Mouse (Mus musculus): ENCODE measurements at regions not wholly inside any gene's neighbourhood (a gene's known extent, or its start where the extent isn't known, plus 50 kb on each side); places are given as distances from the start of the nearest gene placed in this dataset.

DNA sequence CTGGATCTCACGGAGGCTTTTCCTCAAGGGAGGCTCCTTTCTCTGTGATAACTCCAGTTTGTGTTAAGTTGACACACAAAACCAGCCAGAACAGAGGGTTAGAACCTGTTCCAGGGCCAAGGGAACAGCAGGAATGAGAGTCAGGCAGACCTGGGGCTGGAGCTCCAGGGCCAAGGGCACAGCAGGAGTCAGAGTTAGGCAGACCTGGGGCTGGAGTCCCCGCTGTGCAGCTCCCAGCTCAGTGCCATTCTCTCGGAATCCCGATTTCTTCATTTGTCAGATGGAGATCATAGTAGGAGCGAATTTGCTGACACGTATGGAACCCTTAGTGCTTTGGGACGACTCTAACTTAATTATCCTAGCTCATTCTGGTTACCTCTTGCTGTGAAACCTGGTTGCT is 109.2 kb downstream of the 1810013L24Rik start:
- 43% methylated on average over 7 of the region's 7 CpGs for WGBS
- H3K27ac ChIP-seq (replicated peaks; ENCODE audit: low read depth, low read length): no peak overlapping the region
- DNase-seq (ENCODE audit: low spot score): no peak
- H3K27me3 ChIP-seq (ENCODE audit: control insufficient read depth, insufficient read depth, low read length): no peaks in the 10 kb centered on the region
- ATAC-seq (replicated peaks; ENCODE audit: insufficient number of reproducible peaks, low FRiP score, low TSS enrichment, low read depth): no peak
- H3K4me2 ChIP-seq (ENCODE audit: low read depth, low read length): no peak overlapping the region
- H3K9ac ChIP-seq (replicated peaks; ENCODE audit: low read length): no peak overlapping the region
- H3K9me3 ChIP-seq (replicated peaks; ENCODE audit: control insufficient read depth, low read length): no peaks in the 10 kb centered on the region
- H3K4me3 ChIP-seq (ENCODE audit: low read depth, low read length): no peak overlapping the region
- H3K4me1 ChIP-seq (ENCODE audit: control insufficient read depth, insufficient read depth, low read length): no peaks in the 10 kb centered on the region
- H3K36me3 ChIP-seq (replicated peaks; ENCODE audit: control insufficient read depth, insufficient read depth, low read depth, low read length): no peaks in the 10 kb centered on the region

DNA sequence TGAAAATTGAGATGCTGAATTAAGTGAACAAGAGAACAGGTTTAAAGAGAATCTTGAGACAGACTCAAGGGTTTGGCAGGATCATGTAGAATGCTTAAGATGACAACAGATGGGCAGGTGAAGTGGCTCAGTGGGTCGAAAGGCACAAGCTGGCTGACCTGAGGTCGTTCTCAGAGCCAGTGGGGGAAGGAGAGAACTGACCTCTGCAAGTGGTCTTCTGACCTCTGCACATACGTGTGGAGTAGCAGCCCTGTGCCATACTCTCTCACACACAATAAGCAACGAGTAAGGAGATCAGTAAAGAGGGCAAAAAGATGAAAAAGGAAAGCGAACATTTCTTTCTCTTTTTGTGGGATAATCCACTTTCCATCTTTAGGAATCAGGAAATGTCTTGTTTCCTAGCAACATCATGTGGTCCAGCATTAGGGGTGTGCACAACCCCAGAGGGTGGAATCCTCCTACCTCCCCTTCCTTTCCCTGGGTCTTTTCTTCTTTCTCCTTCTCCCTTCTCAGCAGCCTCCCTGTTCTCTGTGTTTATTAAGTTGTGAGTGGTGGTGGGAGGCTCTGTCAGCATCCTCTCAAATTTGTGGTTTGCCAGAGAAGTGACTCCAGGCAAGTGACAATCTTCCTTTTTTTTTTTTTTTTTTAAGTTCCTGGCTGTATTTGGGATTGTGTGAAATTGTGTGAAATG is 114.7 kb downstream of the 1810013L24Rik start:
- Histone ChIP-seq H3K4me1 (ENCODE audit: control insufficient read depth, insufficient read depth, low read length) (no peaks in the 10 kb centered on the region), H3K27ac (replicated peaks; ENCODE audit: low read depth, low read length) (no peak overlapping the region), H3K27me3 (ENCODE audit: control insufficient read depth, insufficient read depth, low read length) (no peaks in the 10 kb centered on the region), H3K36me3 (replicated peaks; ENCODE audit: control insufficient read depth, insufficient read depth, low read depth, low read length) (no peaks in the 10 kb centered on the region), H3K9me3 (replicated peaks; ENCODE audit: control insufficient read depth, low read length) (no peaks in the 10 kb centered on the region), H3K4me2 (ENCODE audit: low read depth, low read length) (no peak overlapping the region), H3K4me3 (ENCODE audit: low read depth, low read length) (no peak overlapping the region), H3K9ac (replicated peaks; ENCODE audit: low read length) (no peak overlapping the region)
- DNase-seq (ENCODE audit: low spot score): no peak
- ATAC-seq (replicated peaks; ENCODE audit: insufficient number of reproducible peaks, low FRiP score, low TSS enrichment, low read depth): no peak
- WGBS: 25% methylated on average over 5 of the region's 5 CpGs

DNA sequence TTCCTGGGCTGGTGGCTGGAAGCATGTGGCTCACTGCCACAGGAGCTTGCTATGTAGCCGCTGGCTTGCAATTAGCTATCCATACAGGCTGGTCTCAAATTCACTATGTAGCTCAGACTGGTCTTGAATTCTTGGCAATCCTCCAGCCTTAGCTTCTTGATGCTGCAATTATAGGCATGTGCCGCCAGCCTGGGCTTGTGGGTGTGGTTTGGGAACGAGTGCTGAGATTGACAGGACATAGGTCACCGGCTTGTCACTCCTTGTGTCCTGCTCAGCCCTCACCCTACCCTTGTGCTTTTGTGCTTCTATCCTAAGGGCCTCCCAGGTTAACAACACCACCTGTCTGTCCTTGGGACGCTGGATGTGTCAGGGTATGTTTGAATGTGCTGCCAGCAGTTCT is 117.9 kb downstream of the 1810013L24Rik start:
- Histone ChIP-seq H3K27ac (replicated peaks; ENCODE audit: low read depth, low read length) (no peak overlapping the region), H3K4me2 (ENCODE audit: low read depth, low read length) (no peak overlapping the region), H3K27me3 (ENCODE audit: control insufficient read depth, insufficient read depth, low read length) (no peaks in the 10 kb centered on the region), H3K36me3 (replicated peaks; ENCODE audit: control insufficient read depth, insufficient read depth, low read depth, low read length) (no peaks in the 10 kb centered on the region), H3K4me3 (ENCODE audit: low read depth, low read length) (no peak overlapping the region), H3K4me1 (ENCODE audit: control insufficient read depth, insufficient read depth, low read length) (no peaks in the 10 kb centered on the region), H3K9me3 (replicated peaks; ENCODE audit: control insufficient read depth, low read length) (no peaks in the 10 kb centered on the region), H3K9ac (replicated peaks; ENCODE audit: low read length) (no peak overlapping the region)
- WGBS: 55% methylated on average over 5 of the region's 5 CpGs
- ATAC-seq (replicated peaks; ENCODE audit: insufficient number of reproducible peaks, low FRiP score, low TSS enrichment, low read depth) (0 out of 2 replicates have a peak, but pooled peaks have one; percentile 48), DNase-seq (ENCODE audit: low spot score) (peak; percentile 58)

DNA sequence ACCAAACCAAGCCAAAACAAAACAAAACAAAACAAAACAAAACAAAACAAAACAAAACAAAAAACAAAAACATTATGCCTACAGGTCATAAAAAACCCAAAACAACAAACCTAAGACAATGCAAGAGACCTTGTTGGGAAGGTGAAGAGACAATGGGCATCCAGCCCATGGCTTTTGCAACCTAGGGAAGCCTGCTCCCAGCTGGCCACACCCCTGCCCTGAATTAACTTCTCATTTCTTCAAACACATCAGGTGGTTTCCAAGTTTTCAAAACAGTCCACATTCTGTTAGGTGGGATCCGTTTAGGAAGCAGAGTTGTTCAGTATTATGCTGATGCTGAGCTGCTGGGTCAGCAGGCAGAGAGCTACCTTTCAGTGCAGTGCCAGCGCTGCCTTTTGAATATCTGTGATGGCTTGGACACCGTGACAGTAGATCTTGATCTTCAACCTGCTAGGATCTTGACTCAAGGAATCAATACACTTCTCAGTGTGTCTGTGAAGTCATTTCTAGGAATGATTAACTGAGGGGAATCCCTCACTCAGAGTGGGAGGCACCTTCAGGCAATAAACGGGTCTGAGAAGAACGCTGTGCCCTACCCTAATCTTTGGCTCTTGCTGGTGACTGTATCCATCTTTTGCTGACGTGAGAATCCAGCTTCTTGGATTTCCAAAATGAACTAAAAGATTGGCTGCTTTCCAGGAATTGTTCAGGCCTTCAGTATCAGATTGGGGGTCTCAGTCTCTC is 121.4 kb downstream of the 1810013L24Rik start:
- H3K36me3 ChIP-seq (replicated peaks; ENCODE audit: control insufficient read depth, insufficient read depth, low read depth, low read length): no peaks in the 10 kb centered on the region
- no peak for DNase-seq (ENCODE audit: low spot score)
- 79% methylated on average over 6 of the region's 6 CpGs for WGBS
- no peaks in the 10 kb centered on the region for H3K27me3 ChIP-seq (ENCODE audit: control insufficient read depth, insufficient read depth, low read length)
- ATAC-seq (replicated peaks; ENCODE audit: insufficient number of reproducible peaks, low FRiP score, low TSS enrichment, low read depth): no peak
- no peak overlapping the region for H3K4me2 ChIP-seq (ENCODE audit: low read depth, low read length)
- H3K27ac ChIP-seq (replicated peaks; ENCODE audit: low read depth, low read length): no peak overlapping the region
- H3K9me3 ChIP-seq (replicated peaks; ENCODE audit: control insufficient read depth, low read length): no peaks in the 10 kb centered on the region
- no peak overlapping the region for H3K9ac ChIP-seq (replicated peaks; ENCODE audit: low read length)
- H3K4me3 ChIP-seq (ENCODE audit: low read depth, low read length): no peak overlapping the region
- H3K4me1 ChIP-seq (ENCODE audit: control insufficient read depth, insufficient read depth, low read length): no peaks in the 10 kb centered on the region

DNA sequence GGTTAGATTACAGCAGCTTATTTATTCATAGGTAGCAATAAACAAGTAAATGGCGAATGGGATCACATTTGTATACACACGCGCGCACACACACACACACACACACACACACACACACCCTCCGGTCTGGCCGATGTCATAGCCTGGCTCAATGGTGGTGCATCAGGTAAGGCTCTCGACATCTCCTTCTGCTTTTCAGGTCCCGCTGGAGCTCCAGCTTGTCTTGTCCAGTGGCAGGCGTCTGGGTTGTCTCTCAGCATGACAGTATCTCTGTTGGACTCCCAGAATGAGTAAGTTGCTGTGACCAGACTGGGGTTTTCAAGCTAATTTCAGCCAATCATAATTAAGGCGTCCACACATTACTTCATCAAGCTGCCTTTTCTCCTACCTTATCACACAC is 131.8 kb downstream of the 1810013L24Rik start:
- H3K27ac ChIP-seq (replicated peaks; ENCODE audit: low read depth, low read length): no peak overlapping the region
- H3K9me3 ChIP-seq (replicated peaks; ENCODE audit: control insufficient read depth, low read length): no peaks in the 10 kb centered on the region
- H3K9ac ChIP-seq (replicated peaks; ENCODE audit: low read length): no peak overlapping the region
- no peaks in the 10 kb centered on the region for H3K4me1 ChIP-seq (ENCODE audit: control insufficient read depth, insufficient read depth, low read length)
- DNase-seq (ENCODE audit: low spot score): no peak
- no peak overlapping the region for H3K4me2 ChIP-seq (ENCODE audit: low read depth, low read length)
- no peaks in the 10 kb centered on the region for H3K36me3 ChIP-seq (replicated peaks; ENCODE audit: control insufficient read depth, insufficient read depth, low read depth, low read length)
- 86% methylated on average over 10 of the region's 10 CpGs for WGBS
- H3K27me3 ChIP-seq (ENCODE audit: control insufficient read depth, insufficient read depth, low read length): no peaks in the 10 kb centered on the region
- ATAC-seq (replicated peaks; ENCODE audit: insufficient number of reproducible peaks, low FRiP score, low TSS enrichment, low read depth): no peak
- H3K4me3 ChIP-seq (ENCODE audit: low read depth, low read length): no peak overlapping the region

DNA sequence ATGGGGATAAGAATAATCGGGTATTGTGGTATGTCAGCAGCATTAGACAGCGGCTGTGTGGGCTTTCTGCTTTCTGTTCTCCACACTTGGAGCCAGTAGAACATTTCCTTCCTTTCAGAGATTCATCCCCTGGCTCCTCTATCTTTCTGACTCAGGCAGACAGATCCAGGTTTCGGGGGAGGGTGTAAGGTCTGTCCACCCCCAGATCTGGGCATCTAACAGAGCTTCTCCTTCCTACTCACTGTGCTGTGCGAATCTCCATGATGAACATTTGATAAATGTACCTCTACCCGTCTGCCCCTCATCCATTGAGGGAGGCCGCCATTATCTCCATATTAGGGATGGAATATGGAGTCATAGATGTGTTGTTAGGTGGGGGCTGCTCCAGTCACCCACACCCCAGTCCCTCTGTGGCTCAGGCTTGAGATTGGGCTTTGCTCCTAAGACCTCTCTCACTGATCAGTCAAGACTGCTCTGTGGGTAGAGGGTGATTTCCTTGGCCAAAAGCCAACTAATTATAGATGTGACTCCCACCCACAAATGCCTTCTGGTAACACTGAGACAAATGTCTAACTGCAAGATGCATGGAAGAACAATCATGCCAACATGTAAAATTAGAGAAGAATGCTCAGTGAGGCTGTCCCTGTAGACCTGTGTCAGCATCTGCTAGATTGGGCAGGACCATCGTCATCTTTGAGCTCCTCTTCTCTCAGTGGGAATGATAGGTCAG is 163.8 kb downstream of the 1810013L24Rik start:
- H3K9ac ChIP-seq (replicated peaks; ENCODE audit: low read length): no peak overlapping the region
- no peak overlapping the region for H3K27ac ChIP-seq (replicated peaks; ENCODE audit: low read depth, low read length)
- no peak overlapping the region for H3K4me2 ChIP-seq (ENCODE audit: low read depth, low read length)
- DNase-seq (ENCODE audit: low spot score) (no peak), ATAC-seq (replicated peaks; ENCODE audit: insufficient number of reproducible peaks, low FRiP score, low TSS enrichment, low read depth) (no peak)
- H3K27me3 ChIP-seq (ENCODE audit: control insufficient read depth, insufficient read depth, low read length): no peaks in the 10 kb centered on the region
- H3K4me1 ChIP-seq (ENCODE audit: control insufficient read depth, insufficient read depth, low read length): no peaks in the 10 kb centered on the region
- no peaks in the 10 kb centered on the region for H3K36me3 ChIP-seq (replicated peaks; ENCODE audit: control insufficient read depth, insufficient read depth, low read depth, low read length)
- H3K9me3 ChIP-seq (replicated peaks; ENCODE audit: control insufficient read depth, low read length): no peaks in the 10 kb centered on the region
- 82% methylated on average over 7 of the region's 7 CpGs for WGBS
- H3K4me3 ChIP-seq (ENCODE audit: low read depth, low read length): no peak overlapping the region

DNA sequence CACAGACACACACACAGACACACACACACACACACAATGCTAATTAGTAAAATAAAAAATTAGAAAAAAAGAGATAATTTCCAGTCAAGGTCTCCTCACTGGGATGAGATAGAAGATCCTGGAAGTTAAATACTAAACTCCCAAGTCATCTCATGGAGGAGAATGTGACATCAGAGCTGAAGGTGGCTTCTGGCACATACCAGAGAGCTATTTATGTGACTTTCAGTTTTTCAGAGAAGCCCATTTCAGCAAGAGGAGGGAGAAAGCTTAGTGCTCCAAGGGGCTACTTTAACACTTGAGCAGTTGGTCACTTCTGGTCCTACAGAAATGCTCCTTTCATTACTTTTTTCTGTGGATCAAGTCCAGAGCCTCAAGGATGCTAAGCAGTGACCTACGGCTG is 164.6 kb downstream of the 1810013L24Rik start:
- Histone ChIP-seq H3K4me2 (ENCODE audit: low read depth, low read length) (no peak overlapping the region), H3K27ac (replicated peaks; ENCODE audit: low read depth, low read length) (no peak overlapping the region), H3K4me3 (ENCODE audit: low read depth, low read length) (no peak overlapping the region), H3K4me1 (ENCODE audit: control insufficient read depth, insufficient read depth, low read length) (no peaks in the 10 kb centered on the region), H3K9ac (replicated peaks; ENCODE audit: low read length) (no peak overlapping the region), H3K27me3 (ENCODE audit: control insufficient read depth, insufficient read depth, low read length) (no peaks in the 10 kb centered on the region), H3K9me3 (replicated peaks; ENCODE audit: control insufficient read depth, low read length) (no peaks in the 10 kb centered on the region), H3K36me3 (replicated peaks; ENCODE audit: control insufficient read depth, insufficient read depth, low read depth, low read length) (no peaks in the 10 kb centered on the region)
- DNase-seq (ENCODE audit: low spot score) (no peak), ATAC-seq (replicated peaks; ENCODE audit: insufficient number of reproducible peaks, low FRiP score, low TSS enrichment, low read depth) (no peak)
- WGBS: 91% methylated on average over 1 of the region's 1 CpGs

DNA sequence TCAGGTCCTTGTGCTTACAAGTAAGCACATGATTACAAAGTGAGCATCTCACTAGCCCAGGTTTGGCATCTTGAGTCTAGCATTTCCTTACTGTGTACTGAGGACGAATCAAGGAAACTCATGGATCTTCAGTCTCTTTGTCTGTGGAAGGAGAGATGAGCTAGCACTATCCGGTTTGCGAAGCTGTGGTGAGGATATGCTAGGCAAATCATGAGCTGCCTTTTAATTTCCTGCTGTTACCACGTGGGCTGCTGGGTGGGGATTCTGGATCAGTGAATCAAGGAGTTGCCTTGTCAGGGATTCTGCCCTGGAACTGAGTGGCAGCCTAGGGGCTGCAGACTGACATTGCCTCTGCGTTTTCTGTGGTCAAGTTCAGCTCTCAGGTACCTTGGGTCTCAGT is 167.3 kb downstream of the 1810013L24Rik start:
- Histone ChIP-seq H3K36me3 (replicated peaks; ENCODE audit: control insufficient read depth, insufficient read depth, low read depth, low read length) (no peaks in the 10 kb centered on the region), H3K4me1 (ENCODE audit: control insufficient read depth, insufficient read depth, low read length) (no peaks in the 10 kb centered on the region), H3K4me2 (ENCODE audit: low read depth, low read length) (no peak overlapping the region), H3K9ac (replicated peaks; ENCODE audit: low read length) (no peak overlapping the region), H3K27ac (replicated peaks; ENCODE audit: low read depth, low read length) (no peak overlapping the region), H3K27me3 (ENCODE audit: control insufficient read depth, insufficient read depth, low read length) (no peaks in the 10 kb centered on the region), H3K4me3 (ENCODE audit: low read depth, low read length) (no peak overlapping the region), H3K9me3 (replicated peaks; ENCODE audit: control insufficient read depth, low read length) (no peaks in the 10 kb centered on the region)
- 77% methylated on average over 5 of the region's 5 CpGs for WGBS
- ATAC-seq (replicated peaks; ENCODE audit: insufficient number of reproducible peaks, low FRiP score, low TSS enrichment, low read depth): no peak
- DNase-seq (ENCODE audit: low spot score): no peak
